Mouse (Mus musculus): ENCODE measurements around the gene Gpr162. TPM values are rescaled to one million over a fixed set of nuclear protein-coding genes. Genes with fewer than 3 reads are reported as not detected.
"Not testable (repeated sequence)": the region's sequence is repeated elsewhere in the genome, so short reads cannot be mapped to it uniquely, and the experiment has no call there.

Gene Gpr162
- total RNA-seq, 2 experiments from 2014 or later = not detected

DNA sequence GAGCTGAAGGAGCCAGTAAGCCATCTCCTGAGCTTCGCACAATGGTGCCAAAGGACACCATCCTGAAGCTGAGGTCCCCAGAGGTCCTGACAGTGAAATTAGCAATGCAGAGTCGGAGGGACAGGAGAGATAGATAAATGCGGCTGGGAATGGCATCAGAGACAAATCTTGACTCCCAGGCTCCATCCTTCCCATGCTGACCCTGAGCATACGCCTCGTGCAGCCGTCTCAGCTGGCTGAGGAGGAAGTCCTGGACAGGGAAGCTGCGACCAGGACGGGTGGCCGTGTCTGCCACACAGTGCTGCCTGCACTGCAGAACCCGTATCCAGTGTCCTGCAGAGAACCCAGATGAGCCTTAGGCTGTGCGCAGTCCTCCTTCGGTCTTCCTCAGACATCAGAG lies 9.1 kb downstream of the Gpr162 start:
- H3K4me3 ChIP-seq = no peak overlapping the region
- H3K27ac ChIP-seq = no peak overlapping the region
- intact Hi-C loops (cut with DNase I) = loop anchor here (5.0 to 10.0 kb wide), 2 partner anchors 48 to 110 kb away; partner anchors contain the start of gene Cops7a
- TF ChIP-seq CTCF (IDR thresholded peaks at IDR 0.05) = no peak
- DNase-seq = no peak

DNA sequence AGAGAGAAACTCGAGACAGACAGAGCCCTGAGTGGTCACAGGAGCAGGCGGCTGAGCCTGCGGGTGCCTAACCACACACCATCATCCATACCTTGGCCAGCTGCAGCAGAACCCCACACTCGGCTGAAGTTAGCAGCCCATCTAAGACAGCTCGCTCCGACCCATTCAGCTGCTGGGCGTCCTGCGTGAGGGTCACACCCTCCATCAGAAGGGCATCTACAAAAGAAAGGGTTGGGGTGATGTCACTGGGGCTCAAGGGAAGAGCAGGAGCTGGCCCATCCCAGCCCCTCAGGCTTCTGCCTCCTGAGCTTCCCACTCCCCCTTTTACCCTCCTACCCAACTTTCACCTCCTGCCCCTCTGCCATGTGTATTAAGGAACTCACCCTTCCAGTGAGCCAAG lies 13.2 kb downstream of the Gpr162 start:
- intact Hi-C loops (cut with DNase I) = loop anchor here (10.0 kb wide), 1 partner anchor 114 kb away; the partner anchor contains the start of gene Cops7a
- Histone ChIP-seq H3K4me3 (no peak overlapping the region), H3K27ac (no peak overlapping the region)
- no peak for DNase-seq
- TF ChIP-seq CTCF (IDR thresholded peaks at IDR 0.05) = no peak

DNA sequence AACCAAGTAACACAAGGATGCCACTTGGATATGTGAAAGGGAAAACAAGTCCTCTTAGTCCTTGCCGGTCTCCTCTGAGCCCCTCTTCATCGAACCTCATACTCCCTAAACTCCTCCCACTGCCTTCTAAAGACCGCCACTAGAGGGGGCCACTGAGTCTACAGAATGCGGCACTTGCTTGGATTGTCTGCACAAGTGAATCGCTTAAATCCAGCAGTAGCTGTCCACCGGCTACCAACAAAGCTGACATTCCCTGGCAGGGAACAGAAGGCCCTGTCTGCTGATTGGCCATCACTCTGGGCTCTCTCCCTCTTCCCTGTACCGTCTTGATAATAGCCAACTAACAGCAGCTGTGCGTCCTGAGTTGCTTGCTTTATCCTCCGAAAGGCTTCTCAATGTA lies 16.5 kb downstream of the Gpr162 start:
- TF ChIP-seq CTCF (IDR thresholded peaks at IDR 0.05) = no peak; the same call in 1 of the 2 replicates
- H3K4me3 ChIP-seq = peak overlapping the region; percentile 38; the same call in 1 of the 2 replicates
- intact Hi-C loops (cut with DNase I) = no loop called here
- DNase-seq = peak; percentile 91
- no peak overlapping the region; the same call in 1 of the 2 replicates for H3K27ac ChIP-seq

DNA sequence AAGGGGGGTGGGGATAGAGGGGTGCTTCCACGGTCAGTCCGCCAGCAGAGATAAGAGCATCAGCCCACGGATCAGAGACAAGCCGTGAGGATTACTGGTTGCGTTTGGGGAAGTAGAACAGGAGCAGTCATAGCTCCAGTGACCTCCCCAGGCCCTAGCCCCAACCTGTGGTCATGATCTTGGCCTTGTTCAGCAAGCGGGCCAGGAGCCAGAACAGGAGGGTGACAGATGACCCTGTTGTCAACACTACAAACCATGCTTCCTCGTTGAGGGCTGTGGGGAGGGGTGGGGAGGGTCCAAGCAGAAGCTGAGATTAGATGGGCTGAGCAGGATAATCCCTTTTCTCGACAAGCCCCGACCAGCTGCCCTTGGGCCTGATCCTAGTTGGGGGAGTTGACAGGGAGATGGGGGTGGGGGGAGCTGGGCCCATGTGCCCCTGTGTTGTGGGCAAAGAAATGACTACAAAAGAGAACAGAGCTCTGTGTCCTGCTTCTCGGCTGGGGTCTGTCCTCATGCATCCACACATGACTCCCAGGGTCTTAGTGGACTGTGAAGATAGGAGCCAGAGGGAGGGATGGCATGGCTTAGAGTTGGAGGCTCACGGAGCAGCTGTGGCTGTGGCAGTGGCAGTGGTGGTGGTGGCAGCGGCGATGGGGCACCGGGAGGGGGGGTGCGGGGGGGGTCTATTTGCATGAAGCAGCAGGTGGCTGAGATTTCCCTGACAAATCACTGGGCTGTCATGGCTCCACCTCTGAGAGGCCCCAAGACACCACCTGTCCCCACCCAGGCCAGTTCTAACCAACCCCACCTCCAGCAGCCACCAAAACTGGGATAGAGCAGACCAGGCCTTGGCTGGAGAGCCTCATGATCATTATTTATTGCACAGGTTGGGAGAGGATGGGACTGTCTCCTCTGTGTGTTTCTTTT lies 23.3 kb downstream of the Gpr162 start, which contains the start of gene Gnb3:
TSS of gene Gnb3 (minus strand) at position 35 of the 927 bp plus-strand sequence.
- TF ChIP-seq CTCF (IDR thresholded peaks at IDR 0.05) = no peak
- no peak for DNase-seq
- Histone ChIP-seq H3K4me3 (peak within 1 kb of the TSS; percentile 34), H3K27ac (peak within 1 kb of the TSS; percentile 73)
- intact Hi-C loops (cut with DNase I) = no loop called here

DNA sequence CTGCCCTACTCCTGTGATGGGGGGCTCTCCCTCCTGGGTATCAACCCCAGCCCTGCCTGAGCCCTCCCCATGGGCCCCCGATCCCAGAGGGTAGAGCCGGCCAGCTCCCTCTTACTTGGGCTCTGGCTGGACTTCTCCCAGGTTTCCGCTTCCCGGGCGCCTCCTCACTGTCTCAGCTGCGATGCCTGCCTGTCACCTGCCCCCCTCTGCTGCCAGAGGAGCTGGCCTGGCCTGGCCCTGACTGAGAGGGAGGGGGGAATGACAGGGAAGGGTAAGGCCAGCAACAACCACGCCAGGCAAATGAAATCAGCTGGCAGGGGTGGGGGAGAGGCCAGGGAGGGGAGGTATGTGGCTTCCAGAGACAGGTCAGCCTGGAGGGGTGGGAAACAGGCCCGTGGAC lies 24.0 kb downstream of the Gpr162 start:
- H3K27ac ChIP-seq = peak overlapping the region; percentile 73
- intact Hi-C loops (cut with DNase I) = no loop called here
- DNase-seq = peak; percentile 86

DNA sequence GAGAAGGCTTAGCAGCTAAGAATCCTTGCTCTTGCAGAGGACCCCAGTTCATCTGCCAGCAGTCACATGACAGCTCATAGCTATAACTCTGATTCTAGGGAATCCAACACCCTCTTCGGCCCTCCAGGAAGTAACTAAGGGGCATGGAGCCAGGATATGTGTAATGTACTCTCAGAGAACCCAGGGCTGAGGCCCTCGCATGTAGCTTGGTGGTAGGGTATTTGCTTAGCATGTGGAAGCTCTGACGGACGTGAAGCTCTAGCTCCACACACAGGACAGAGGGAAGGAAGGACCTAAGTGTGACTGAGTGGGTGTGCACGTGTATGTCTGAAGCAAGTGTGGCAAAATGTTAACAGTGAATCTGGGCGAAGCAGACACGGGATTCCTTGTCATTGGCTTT lies 27.4 kb downstream of the Gpr162 start:
- no peak for DNase-seq
- TF ChIP-seq CTCF (IDR thresholded peaks at IDR 0.05) = no peak
- Histone ChIP-seq H3K4me3 (no peak overlapping the region), H3K27ac (no peak overlapping the region)
- intact Hi-C loops (cut with DNase I) = no loop called here

More for the DNA sequence above, 24.0 kb downstream of the Gpr162 start:
- peak overlapping the region; percentile 34 for H3K4me3 ChIP-seq
- TF ChIP-seq CTCF (IDR thresholded peaks at IDR 0.05) = no peak

DNA sequence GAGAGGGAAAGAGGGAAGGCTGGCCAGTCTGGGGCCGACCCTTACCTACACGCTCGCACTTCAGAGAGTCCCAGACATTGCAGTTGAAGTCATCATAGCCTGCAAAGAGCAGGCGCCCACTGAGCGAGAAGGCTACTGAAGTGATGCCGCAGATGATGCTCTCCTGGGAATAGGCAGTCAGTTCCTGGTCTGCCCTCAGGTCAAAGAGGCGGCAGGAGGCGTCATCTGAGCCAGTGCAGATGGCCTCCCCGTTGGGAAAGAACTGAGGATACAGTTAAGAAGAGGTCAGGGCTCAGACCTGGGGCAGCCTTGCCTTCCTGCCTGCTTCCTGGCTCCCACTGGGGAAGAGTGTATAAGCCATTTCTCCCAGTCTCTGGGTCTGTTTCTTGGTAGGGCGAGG lies 28.3 kb downstream of the Gpr162 start:
- no peak overlapping the region for H3K27ac ChIP-seq
- TF ChIP-seq CTCF (IDR thresholded peaks at IDR 0.05) = no peak
- no peak for DNase-seq
- intact Hi-C loops (cut with DNase I) = no loop called here
- H3K4me3 ChIP-seq = no peak overlapping the region

DNA sequence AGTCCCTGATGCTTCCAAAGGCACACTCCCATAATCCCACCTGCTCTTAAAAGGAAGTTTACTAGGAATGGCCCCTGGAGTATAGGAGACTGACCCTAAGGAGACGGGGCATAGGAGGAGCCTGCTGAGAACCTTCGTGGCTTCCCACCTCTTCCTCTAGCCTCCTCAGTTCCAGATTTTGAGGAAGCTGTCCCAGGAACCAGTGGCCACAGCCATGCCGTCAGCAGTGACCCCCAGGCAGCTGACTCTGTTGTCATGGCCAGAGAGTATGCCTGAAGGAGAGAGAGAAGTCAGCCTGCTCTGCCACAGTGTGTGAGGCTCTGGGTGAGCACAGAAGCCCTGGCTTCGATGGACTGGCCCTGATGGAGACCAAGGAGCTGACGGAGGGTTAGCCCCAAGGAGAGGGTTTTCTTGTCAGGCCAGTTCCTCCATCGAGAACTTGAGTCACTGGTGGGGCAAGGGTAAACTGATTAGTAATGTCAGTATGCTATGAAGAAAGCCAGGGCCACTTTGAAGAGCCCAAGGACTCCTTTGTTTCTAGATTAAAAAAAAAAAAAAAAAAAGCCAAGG lies 29.2 kb downstream of the Gpr162 start:
- intact Hi-C loops (cut with DNase I) = no loop called here
- Histone ChIP-seq H3K27ac (no peak overlapping the region), H3K4me3 (no peak overlapping the region)
- no peak for DNase-seq
- TF ChIP-seq CTCF (IDR thresholded peaks at IDR 0.05) = no peak

DNA sequence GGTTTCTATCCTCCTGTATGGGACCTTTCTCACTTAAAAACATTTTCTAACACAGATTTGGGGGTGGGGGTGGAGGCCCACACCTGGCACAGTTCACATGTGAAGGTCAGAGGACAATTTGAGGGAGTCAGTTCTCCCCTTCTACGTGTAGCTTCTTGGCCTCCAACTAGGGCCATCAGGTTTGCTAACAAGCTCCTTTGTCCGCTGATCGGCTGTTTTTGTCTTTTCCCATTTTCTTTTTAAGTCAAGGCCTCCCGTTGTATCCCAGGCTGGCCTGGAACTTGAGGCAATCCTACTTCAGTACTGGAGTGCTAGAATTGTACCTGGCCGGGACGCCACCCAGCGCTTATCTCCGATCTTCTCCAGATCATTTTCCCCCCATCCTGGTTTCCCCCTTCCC lies 32.1 kb downstream of the Gpr162 start:
- H3K4me3 ChIP-seq = no peak overlapping the region
- intact Hi-C loops (cut with DNase I) = no loop called here
- H3K27ac ChIP-seq = no peak overlapping the region
- DNase-seq = no peak
- TF ChIP-seq CTCF (IDR thresholded peaks at IDR 0.05) = no peak

DNA sequence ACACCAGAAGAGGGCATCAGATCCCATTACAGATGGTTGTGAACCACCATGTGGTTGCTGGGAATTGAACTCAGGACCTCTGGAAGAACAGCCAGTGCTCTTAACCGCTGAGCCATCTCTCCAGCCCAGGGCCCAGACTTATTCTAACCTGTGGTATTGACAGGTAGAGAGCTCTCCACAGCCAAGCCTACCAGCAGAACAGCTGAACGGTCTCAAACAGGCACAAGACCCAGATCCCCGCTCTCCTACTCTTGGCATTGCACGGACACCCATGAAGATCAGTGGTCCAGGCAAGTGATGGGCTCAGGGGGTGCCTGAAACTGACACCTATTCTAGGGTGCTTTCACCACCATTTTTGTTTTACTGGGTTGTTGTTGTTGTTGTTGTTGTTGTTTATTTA lies 32.6 kb downstream of the Gpr162 start:
- H3K4me3 ChIP-seq; DNase-seq; H3K27ac ChIP-seq; intact Hi-C loops (cut with DNase I): not testable (repeated sequence)

DNA sequence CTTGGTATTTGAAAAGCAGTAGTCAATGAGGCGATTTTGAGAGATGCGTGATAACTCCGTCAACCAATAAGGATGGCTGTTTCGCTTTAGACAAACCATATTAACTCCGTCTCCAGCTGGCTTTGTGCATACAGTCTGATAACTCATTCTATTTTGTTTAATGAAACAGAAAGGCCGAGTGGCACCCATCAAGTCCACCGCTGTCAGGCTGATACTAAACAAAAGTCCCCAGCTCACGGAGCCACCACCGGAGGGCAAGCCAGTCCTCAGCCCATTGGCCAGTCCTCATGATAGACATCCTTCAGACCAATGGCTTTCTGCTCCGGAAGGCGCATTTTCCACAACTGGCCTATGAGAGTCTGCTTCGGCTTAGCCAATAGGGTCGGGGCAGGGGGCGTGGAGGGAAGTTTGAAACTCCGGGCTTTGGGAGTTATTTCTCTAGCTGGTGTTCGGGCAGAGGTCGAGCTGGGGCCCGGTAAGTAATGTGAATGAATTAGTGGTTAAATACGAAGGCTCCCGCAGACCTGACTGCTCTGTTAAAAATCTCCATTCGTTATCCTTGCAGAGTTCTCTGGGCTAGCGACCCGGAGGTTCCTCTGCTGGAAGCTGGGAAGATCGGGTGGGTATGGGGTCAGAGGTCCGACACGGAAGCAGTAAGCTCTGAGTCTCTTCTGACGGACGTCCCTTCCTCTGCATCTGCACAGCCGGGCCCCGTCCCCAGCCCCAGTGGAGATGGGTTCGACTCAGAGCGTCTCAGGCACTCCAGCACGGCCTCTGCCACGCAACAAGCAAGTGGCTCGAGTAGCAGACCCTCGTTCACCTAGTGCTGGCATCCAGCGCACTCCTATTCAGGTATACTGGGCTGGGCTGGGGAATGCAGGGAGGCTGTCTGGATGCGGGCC lies 33.7 kb downstream of the Gpr162 start:
- H3K27ac ChIP-seq = peak overlapping the region; percentile 95

More for the DNA sequence above, 33.7 kb downstream of the Gpr162 start:
- DNase-seq = peak; percentile 95
- intact Hi-C loops (cut with DNase I) = loop anchor here (1.0 to 2.0 kb wide), 2 partner anchors 15 to 135 kb away; partner anchors contain the start of genes Cops7a and Tpi1
- peak; percentile 14; the same call in 1 of the 2 replicates for TF ChIP-seq CTCF (IDR thresholded peaks at IDR 0.05)
- peak overlapping the region; percentile 83 for H3K4me3 ChIP-seq

Data from gastrocnemius, adult 2 months (tissue).